Mouse (Mus musculus) embryo, embryonic 11.5 days (tissue): ENCODE results near the gene Fzd7.

Source experiments
- DNase-seq: peaks from one replicate; pipeline ENCODE4 v3.0.0-alpha.2; 2012; ENCODE audit warnings: low read depth, low spot score

Fzd7 gene

GRCm38 (mm10) chr1:59470766-59471165 is 11.5 kb upstream of the Fzd7 start:
- DNase-seq: no peak

DNA sequence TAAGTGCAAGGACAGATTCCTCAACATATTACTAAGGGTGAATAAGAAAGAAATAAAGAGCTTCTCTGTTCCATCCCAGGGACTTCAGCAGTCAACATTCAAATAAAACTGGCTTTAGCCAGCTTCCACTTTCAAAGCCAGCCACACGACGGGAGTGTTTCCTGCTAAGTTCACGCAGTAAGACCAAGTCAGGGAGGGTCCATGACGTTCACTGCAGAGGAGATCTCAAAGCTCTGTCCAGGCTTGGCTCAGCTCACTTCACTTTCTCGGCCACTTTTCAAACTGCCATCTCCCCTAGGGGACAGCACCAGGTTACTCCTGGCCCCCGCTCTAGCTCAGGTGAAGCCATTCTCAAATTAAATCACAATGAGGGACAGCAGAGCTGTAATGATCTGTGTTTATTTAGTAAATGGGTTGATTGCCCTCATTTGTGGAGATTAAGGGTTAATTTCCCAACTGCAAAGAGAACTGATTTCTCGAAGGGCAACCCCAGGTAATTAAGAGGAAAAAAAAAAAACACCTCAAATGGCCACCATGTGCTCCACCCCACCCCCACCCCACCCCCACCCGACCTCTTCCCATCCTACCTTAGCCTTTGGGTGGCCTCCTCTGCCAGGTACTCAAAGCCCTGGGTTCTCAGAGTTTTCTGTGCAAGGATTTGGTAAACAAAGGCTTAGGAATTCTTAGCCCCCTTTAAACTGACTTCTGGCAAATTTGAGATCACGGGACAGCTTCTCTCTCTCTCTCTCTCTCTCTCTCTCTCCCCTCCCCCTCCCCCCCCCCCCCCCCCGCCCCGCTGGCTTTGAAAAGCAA is 9.7 kb upstream of the Fzd7 start:
- DNase-seq: no peak

- no peak for DNase-seq
Measured at GRCm38 (mm10) chr1:59473181-59473555, 9.1 kb upstream of the Fzd7 start.

DNA sequence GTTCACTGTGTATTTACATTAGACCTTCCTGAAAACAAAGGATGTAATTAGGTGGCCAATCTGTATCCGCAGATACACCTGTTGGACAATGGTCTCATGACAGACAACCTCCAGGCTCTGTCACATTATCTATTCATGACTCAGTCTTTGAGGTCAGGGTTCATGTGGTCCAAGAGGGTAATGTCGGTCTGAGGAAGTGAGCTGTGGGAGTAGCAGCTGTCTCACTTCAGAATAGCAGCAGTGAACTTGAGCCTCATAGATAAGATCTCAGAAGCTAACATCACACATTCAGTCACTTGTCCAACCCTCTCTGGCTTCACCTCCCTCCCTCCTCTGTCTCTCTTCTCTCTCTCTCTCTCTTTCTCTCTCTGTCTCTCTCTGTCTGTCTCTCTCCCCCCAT is 6.6 kb upstream of the Fzd7 start:
- DNase-seq: no peak

- DNase-seq: no peak
Measured at GRCm38 (mm10) chr1:59478911-59479310, 3.3 kb upstream of the Fzd7 start.

DNA sequence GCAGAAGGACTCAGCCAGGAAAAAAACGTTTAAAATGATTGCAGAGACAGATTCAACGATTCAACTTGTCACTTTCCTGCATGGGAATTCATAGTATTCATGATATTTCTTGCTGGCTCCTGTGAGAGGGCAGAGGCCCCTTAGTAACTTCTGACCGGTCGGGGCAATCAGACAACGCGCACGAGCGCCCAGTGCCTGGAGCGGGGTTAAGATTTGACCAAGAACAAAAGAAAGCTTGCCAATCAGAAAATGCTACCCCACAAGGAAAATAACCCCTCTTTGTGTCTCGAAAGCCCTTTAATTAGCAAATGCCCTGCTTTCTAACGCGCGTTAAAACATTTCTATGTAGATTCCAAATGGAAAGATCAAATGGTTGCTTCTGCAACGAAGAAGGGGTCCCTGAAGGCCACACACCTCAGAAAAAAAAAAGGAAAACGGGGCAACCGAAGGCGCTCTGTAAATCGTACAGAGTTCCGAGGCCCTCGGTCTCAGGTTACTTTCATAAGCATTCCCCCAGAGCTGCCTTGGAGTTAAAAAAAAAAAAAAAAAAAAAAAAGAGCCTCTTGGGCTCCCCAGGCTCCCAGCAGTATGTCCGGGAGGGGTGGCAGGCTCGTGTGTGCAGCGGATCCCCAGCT is 1.3 kb upstream of the Fzd7 start:
- no peak for DNase-seq

DNA sequence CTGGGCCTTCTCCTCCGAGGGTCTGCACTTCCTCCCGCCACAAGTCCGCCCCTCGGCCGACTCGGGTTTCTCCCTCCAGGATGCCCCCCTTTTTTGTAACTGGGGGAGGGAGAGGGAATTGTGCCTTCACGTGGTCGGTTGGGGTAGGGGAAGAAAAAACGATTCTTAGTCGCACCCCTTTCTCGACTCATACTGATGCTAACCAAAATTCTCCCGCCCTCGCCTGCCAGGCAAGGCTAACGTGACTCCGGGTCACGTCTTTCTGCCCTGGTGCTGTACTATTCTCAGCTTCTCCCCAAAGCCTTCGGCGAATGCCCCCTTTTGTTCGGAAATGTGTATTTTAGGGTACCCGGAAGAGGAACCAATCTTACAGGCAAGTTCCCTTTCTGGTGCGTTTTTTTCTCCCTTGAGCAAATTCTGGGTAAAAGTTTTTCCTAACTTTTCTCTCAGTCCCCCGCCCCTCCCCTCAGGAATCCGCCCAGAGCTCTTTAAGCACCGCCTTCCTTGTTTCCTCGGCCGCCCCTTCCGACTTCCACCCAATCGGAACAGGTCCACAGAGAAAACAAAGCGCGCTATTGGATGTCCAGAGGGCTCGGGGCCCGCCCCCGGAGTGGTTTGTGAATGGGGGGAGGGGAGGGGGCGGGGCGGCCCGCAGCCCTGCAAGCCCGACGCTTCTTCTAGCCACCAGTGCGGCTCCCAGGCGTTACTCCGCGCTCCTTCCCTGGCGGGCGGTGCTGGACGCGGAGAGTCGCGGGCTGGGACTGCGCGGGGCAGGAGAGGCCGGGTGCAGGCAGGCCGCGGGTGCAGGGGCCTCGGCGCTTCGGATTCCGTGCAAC is 550 bp upstream of the Fzd7 start:
- peak; percentile 95 for DNase-seq

- no peak for DNase-seq
Measured at GRCm38 (mm10) chr1:59482696-59483520, 684 bp downstream of the Fzd7 start.

DNA sequence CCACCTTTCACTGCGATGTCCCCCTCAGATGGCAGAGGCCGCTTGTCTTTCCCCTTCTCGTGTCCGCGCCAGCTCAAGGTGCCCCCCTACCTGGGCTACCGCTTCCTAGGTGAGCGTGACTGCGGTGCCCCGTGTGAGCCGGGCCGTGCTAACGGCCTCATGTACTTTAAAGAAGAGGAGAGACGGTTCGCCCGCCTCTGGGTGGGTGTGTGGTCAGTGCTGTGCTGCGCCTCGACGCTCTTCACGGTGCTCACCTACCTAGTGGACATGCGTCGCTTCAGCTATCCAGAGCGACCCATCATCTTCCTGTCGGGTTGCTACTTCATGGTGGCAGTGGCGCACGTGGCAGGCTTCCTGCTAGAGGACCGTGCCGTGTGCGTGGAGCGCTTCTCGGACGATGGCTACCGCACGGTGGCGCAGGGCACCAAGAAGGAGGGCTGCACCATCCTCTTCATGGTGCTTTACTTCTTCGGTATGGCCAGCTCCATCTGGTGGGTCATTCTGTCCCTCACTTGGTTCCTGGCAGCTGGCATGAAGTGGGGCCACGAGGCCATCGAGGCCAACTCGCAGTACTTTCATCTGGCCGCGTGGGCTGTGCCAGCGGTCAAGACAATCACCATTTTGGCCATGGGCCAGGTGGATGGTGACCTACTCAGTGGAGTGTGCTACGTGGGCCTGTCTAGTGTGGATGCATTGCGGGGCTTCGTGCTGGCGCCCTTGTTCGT is 1.5 kb downstream of the Fzd7 start:
- no peak for DNase-seq

DNA sequence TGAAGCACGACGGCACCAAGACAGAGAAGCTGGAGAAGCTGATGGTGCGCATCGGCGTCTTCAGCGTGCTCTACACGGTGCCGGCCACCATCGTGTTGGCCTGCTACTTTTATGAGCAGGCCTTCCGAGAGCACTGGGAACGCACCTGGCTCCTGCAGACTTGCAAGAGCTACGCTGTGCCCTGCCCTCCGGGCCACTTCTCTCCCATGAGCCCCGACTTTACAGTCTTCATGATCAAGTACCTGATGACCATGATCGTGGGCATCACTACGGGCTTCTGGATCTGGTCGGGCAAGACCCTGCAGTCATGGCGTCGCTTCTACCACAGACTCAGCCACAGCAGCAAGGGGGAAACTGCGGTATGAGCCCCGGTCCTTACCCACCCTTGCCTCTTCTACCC is 2.1 kb downstream of the Fzd7 start:
- no peak for DNase-seq

DNA sequence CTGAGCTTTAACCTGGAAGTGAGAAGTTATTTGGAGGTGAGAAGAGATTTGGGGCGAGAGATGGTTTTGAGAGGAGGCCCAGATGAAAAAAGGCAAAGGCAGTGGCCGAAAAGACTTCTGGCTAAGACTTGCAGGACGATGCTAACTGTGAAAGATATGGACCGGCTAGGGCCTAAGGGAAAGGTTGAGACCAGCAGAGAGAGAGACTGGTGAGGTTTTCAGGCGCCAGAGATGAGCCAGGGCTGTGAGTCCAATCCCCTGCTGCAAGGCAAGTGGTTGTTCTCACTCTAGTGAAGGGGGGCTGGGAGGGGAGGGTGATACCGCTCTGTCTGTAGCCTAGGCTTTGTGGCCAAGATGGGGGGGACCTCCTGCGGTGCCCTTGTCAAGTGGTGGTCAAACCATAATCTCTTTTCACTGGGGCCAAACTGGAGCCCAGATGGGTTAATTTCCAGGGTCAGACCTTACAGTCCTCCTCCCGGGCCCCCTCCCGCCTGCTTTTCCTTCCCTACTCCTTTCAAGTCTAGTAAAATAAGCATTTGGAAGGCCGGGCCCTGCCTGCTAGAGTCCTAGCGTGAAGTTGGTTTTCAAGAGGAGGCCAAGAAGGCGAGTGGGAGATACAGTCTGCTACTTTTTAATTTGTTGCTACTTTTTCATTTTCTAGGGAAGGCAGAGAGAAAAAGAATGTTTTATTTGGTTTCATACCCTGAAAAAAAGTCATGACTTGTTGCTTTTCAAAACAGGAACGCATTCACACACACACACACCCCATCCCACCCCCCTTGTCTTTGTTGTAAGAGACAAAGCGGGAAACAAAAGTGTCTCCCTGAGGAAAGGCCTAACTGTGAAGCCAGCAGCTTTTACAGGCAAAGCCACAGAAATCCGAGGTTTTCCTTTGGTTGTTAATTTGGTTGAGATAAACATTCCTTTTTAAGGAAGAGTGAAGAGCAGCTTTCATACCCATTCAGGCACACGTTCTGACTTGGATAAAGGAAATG is 2.9 kb downstream of the Fzd7 start:
- DNase-seq: no peak

- no peak for DNase-seq
Measured at GRCm38 (mm10) chr1:59485803-59486202, 3.6 kb downstream of the Fzd7 start.

DNA sequence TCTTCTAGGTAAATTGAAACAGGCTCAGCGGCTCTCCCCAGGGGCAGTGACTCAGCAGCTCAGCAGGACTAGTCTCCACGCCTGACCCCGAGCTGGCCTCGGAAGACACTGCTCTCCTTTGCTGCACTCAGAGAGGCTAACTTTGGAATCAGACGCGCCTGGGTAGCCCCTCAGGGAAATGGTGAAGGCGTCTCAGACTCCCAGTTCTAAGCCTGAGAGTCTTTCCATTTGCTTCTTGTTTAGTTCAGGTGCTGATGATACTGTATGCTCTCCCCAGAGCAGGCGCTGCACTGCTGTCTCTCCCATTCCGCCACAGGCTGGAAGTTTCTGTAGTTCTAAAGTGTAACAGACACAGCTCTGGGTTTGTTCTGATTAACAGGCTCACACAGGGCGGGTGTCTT is 5.4 kb downstream of the Fzd7 start:
- no peak for DNase-seq

GRCm38 (mm10) chr1:59488481-59488880 is 6.3 kb downstream of the Fzd7 start:
- DNase-seq: no peak

DNA sequence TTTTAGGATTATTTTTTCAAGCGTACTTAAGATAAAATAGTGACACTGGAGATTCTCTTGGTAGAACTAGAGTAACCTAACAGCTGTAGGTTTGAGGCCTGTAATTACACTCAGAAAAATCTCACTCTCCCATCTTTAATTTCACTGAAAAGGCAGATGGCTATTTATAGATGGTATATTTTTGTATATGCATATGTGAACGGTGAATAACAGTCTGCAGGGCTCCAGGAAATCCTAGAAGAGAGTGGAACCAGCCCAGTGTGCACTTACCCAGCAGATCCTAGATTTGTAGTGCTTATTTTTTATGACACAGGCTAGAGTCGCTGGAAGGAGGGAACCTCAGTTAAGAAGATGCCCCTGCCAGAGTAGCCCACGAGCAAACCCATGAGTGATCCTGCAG is 6.8 kb downstream of the Fzd7 start:
- no peak for DNase-seq

- no peak for DNase-seq
Measured at GRCm38 (mm10) chr1:59491517-59491916, 9.3 kb downstream of the Fzd7 start.

DNA sequence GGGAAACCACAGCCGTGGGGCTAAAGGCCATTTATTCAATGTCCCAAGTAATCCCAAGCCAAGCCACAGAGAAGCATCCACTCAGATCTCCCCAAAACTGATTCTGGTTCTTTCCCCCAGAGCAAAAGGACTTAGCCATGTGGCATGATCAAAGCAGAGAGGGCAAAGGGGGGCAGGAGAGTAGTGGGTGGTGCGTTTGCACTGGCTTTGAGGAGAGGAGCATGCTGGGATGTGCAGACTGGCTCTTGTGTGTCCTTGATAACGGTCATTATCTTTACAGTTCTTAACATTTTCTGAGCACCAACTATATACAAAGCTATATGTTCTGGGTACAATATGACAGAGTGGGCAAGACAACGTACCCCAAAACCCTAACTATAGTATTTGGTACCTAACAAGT is 10.2 kb downstream of the Fzd7 start:
- no peak for DNase-seq

DNA sequence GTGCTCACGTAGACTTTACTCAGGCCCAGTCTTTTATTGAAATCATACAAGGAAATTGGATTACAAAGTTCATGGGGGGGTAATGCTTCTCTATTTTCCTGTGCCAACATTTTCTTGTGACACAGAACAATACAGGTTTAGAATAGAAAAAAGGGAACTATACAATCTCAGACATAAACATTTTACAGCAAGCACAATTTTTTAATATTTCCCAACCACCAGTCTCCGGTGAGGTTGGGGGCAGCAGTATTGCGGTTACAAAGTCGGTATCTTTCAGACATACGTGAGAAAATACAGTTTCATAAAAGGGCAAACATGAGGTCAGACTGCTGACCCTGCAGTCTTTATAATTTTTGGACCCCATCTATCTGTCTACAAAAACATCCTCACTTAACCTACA is 13.7 kb downstream of the Fzd7 start:
- no peak for DNase-seq

DNA sequence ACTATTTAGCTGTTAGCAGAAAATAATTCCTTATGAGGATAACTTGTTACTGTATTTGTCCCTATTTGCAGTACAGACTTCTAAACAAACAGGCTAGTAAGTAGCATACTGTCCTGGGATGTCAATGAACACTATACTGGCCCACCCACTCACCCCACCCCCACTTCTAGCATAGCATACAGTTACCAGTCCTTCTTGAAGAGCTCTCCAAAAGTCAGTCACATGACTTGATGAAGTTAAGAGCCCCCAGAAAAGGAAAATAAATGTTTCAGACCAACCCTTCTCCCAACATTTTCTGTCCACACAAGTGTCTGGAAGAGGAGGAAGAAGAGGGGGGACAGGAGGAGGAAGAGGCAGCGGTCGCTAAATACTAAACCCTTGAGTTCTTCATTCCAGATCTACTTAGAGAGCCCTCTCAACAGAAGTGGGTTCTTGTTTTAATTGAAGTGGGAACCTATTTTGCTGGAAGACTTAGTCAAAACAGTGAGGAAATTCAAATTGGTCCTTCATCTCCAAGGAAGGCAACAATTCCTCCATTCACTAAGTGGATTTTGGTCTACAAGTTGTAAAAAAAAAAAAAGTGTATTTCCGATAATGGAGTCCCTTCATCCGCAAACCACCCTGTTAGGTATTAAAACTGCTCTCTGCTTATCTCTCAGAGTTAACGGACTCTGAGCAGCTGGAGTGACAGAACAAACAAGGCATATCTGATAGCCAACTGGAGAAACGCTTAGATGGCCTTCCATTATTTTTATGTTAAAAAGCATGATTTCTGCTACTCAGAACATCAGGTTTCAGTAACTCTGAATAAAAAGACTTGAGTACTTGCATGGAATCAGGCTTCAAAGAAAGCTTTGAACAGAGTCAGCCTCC is 15.8 kb downstream of the Fzd7 start:
- no peak for DNase-seq
